Mouse (Mus musculus) olfactory bulb, adult 2 months (tissue): Measurements from ENCODE around the gene Coro7.

Experiments
- CTCF ChIP-seq: fragments of 200-500 bp; IDR thresholded peaks from 2 replicates; pipeline ENCODE4 v1.5.1; 2012; ENCODE audit warnings: low read depth, mild to moderate bottlenecking, low read length, moderate library complexity; ENCODE audit not compliant: insufficient read depth
- POLR2A ChIP-seq: fragments of 200-500 bp; IDR thresholded peaks from 2 replicates; pipeline ENCODE4 v1.6.1; 2012; ENCODE audit warnings: mild to moderate bottlenecking, low read depth, low read length, moderate library complexity; ENCODE audit not compliant: insufficient read depth

GRCm38 (mm10) chr16:4594814-4595526 lies 84.6 kb downstream of the Coro7 start:
- TF ChIP-seq CTCF: no peak
- TF ChIP-seq POLR2A: no peak
